Mouse (Mus musculus) midbrain, embryonic 14.5 days (tissue): ENCODE data around the gene Otulin. TPM values are rescaled to one million over a fixed set of nuclear protein-coding genes. Genes with fewer than 3 reads are reported as not detected.

ENCODE experiments used
- ATAC-seq: fragments of 200-750 bp; cut with Nextera tagmentation; 2 replicates; pipeline ENCODE4 v1.8.0; 2017; ENCODE audit warnings: moderate number of reproducible peaks, moderate library complexity; ENCODE audit not compliant: low FRiP score, low TSS enrichment
- DNase-seq: peaks from one replicate; pipeline ENCODE4 v3.0.0-alpha.2; 2015
- H3K27ac ChIP-seq: fragments of 300-500 bp; sonication (generic); replicated peaks from 2 replicates; pipeline ENCODE4 v1.5.1; 2014; ENCODE audit warnings: mild to moderate bottlenecking, low read depth, low read length, moderate library complexity
- H3K27me3 ChIP-seq: fragments of 300-500 bp; sonication (generic); 2 replicates; pipeline ENCODE4 v1.6.1; 2014; ENCODE audit warnings: low read length, control low read depth, mixed read lengths; ENCODE audit not compliant: control insufficient read depth, insufficient read depth
- H3K36me3 ChIP-seq: fragments of 300-500 bp; sonication (generic); 2 replicates; pipeline ENCODE4 v1.6.1; 2014; ENCODE audit warnings: low read length, control low read depth; ENCODE audit not compliant: control insufficient read depth, insufficient read depth
- H3K4me1 ChIP-seq: fragments of 300-500 bp; sonication (generic); 2 replicates; pipeline ENCODE4 v1.6.1; 2014; ENCODE audit warnings: mild to moderate bottlenecking, antibody characterized with exemption, low read length, control low read depth; ENCODE audit not compliant: control insufficient read depth, insufficient read depth
- H3K4me2 ChIP-seq: fragments of 300-500 bp; sonication (generic); 2 replicates; pipeline ENCODE4 v1.6.1; 2014; ENCODE audit warnings: mild to moderate bottlenecking, low read length, moderate library complexity
- H3K4me3 ChIP-seq: fragments of 300-500 bp; sonication (generic); replicated peaks from 2 replicates; pipeline ENCODE4 v1.5.1; 2014; ENCODE audit warnings: low read depth, low read length
- H3K9ac ChIP-seq: fragments of 300-500 bp; sonication (generic); replicated peaks from 2 replicates; pipeline ENCODE4 v1.6.1; 2014; ENCODE audit warnings: mild to moderate bottlenecking, low read length, moderate library complexity
- H3K9me3 ChIP-seq: fragments of 300-500 bp; sonication (generic); 2 replicates; pipeline ENCODE4 v1.6.1; 2016; ENCODE audit warnings: low read length, control low read depth, mixed read lengths; ENCODE audit not compliant: control insufficient read depth
- WGBS: fragments of 180-500 bp; shearing (Covaris S2); extraction: QIAGEN DNeasy Blood & Tissue Kit; methylation state at CpG from one replicate; pipeline ENCODE4 v1.1.7; 2014; 5-methylcytosine and 5-hydroxymethylcytosine counted together
- polyA plus RNA-seq: library from polyadenylated mRNA; unstranded; fragments of >200 nt; fragmentation: Nextera tagmentation; extraction: Ambion mirVana; gene quantifications from 2 replicates; pipeline ENCODE4 v1.2.1, GENCODE M21; 2014

The Otulin gene
- polyA plus RNA-seq, 1 experiment from 2014 or later, result 29.7 TPM

- ATAC-seq (no peak), DNase-seq (no peak)
- no peaks in the 10 kb centered on the region for H3K9me3 ChIP-seq
- H3K4me3 ChIP-seq, result no peak overlapping the region
- WGBS, result 82% methylated on average over 19 of the region's 19 CpGs
- H3K4me1 ChIP-seq, result no peaks in the 10 kb centered on the region
- no peak overlapping the region for H3K27ac ChIP-seq
- no peak overlapping the region for H3K9ac ChIP-seq
- no peaks in the 10 kb centered on the region for H3K27me3 ChIP-seq
- H3K36me3 ChIP-seq, result 0 out of 2 replicates have a peak, but pooled peaks cover 7% of the 10 kb centered on the region
- H3K4me2 ChIP-seq, result no peak overlapping the region
Measured at GRCm38 (mm10) chr15:27551117-27552114, 79.1 kb downstream of the Otulin start.

- no peak overlapping the region for H3K4me2 ChIP-seq
- H3K36me3 ChIP-seq, result 0 out of 2 replicates have a peak, but pooled peaks cover 7% of the 10 kb centered on the region
- no peaks in the 10 kb centered on the region for H3K27me3 ChIP-seq
- 67% methylated on average over 9 of the region's 9 CpGs for WGBS
- H3K4me1 ChIP-seq, result no peaks in the 10 kb centered on the region
- no peaks in the 10 kb centered on the region for H3K9me3 ChIP-seq
- no peak overlapping the region for H3K27ac ChIP-seq
- no peak overlapping the region for H3K4me3 ChIP-seq
- H3K9ac ChIP-seq, result no peak overlapping the region
- ATAC-seq (no peak), DNase-seq (no peak)
Measured at GRCm38 (mm10) chr15:27550358-27550992, 80.0 kb downstream of the Otulin start.

GRCm38 (mm10) chr15:27549878-27550277 is 80.6 kb downstream of the Otulin start:
- H3K27ac ChIP-seq, result no peak overlapping the region
- no peak overlapping the region for H3K4me2 ChIP-seq
- ATAC-seq, result no peak
- no peaks in the 10 kb centered on the region for H3K4me1 ChIP-seq
- H3K36me3 ChIP-seq, result 0 out of 2 replicates have a peak, but pooled peaks cover 5% of the 10 kb centered on the region
- H3K4me3 ChIP-seq, result no peak overlapping the region
- no peaks in the 10 kb centered on the region for H3K27me3 ChIP-seq
- no peaks in the 10 kb centered on the region for H3K9me3 ChIP-seq
- no peak overlapping the region for H3K9ac ChIP-seq
- peak; percentile 37 for DNase-seq
- WGBS, result 45% methylated on average over 7 of the region's 7 CpGs

GRCm38 (mm10) chr15:27549071-27549470 is 81.4 kb downstream of the Otulin start:
- no peak overlapping the region for H3K4me3 ChIP-seq
- no peaks in the 10 kb centered on the region for H3K36me3 ChIP-seq
- no peak for DNase-seq
- H3K4me1 ChIP-seq, result no peaks in the 10 kb centered on the region
- no peaks in the 10 kb centered on the region for H3K27me3 ChIP-seq
- 90% methylated on average over 10 of the region's 10 CpGs for WGBS
- no peak for ATAC-seq
- no peak overlapping the region for H3K9ac ChIP-seq
- no peak overlapping the region for H3K27ac ChIP-seq
- no peaks in the 10 kb centered on the region for H3K9me3 ChIP-seq
- H3K4me2 ChIP-seq, result no peak overlapping the region

GRCm38 (mm10) chr15:27548110-27548509 is 82.4 kb downstream of the Otulin start:
- H3K27ac ChIP-seq, result no peak overlapping the region
- DNase-seq (no peak), ATAC-seq (no peak)
- WGBS, result 94% methylated on average over 6 of the region's 6 CpGs
- no peaks in the 10 kb centered on the region for H3K27me3 ChIP-seq
- H3K4me2 ChIP-seq, result no peak overlapping the region
- H3K4me3 ChIP-seq, result no peak overlapping the region
- H3K9me3 ChIP-seq, result no peaks in the 10 kb centered on the region
- H3K4me1 ChIP-seq, result no peaks in the 10 kb centered on the region
- no peak overlapping the region for H3K9ac ChIP-seq
- no peaks in the 10 kb centered on the region for H3K36me3 ChIP-seq

GRCm38 (mm10) chr15:27545203-27545602 is 85.3 kb downstream of the Otulin start:
- no peak overlapping the region for H3K9ac ChIP-seq
- no peaks in the 10 kb centered on the region for H3K4me1 ChIP-seq
- no peak overlapping the region for H3K27ac ChIP-seq
- no peaks in the 10 kb centered on the region for H3K9me3 ChIP-seq
- H3K4me2 ChIP-seq, result no peak overlapping the region
- no peaks in the 10 kb centered on the region for H3K36me3 ChIP-seq
- no peak overlapping the region for H3K4me3 ChIP-seq
- ATAC-seq, result no peak
- DNase-seq, result no peak
- H3K27me3 ChIP-seq, result no peaks in the 10 kb centered on the region
- 83% methylated on average over 10 of the region's 10 CpGs for WGBS

- Histone ChIP-seq H3K4me1 (no peaks in the 10 kb centered on the region), H3K9me3 (no peaks in the 10 kb centered on the region), H3K4me2 (no peak overlapping the region), H3K9ac (no peak overlapping the region), H3K4me3 (no peak overlapping the region), H3K27ac (no peak overlapping the region), H3K36me3 (no peaks in the 10 kb centered on the region), H3K27me3 (no peaks in the 10 kb centered on the region)
- DNase-seq (no peak), ATAC-seq (no peak)
- 89% methylated on average over 9 of the region's 9 CpGs for WGBS
Measured at GRCm38 (mm10) chr15:27539745-27540144, 90.7 kb downstream of the Otulin start.

- WGBS, result 76% methylated on average over 4 of the region's 4 CpGs
- H3K4me2 ChIP-seq, result no peak overlapping the region
- DNase-seq (no peak), ATAC-seq (no peak)
- H3K4me3 ChIP-seq, result no peak overlapping the region
- no peak overlapping the region for H3K9ac ChIP-seq
- H3K27me3 ChIP-seq, result no peaks in the 10 kb centered on the region
- no peaks in the 10 kb centered on the region for H3K4me1 ChIP-seq
- H3K36me3 ChIP-seq, result no peaks in the 10 kb centered on the region
- no peak overlapping the region for H3K27ac ChIP-seq
- H3K9me3 ChIP-seq, result no peaks in the 10 kb centered on the region
Measured at GRCm38 (mm10) chr15:27537519-27538223, 92.8 kb downstream of the Otulin start.
